Mouse (Mus musculus) MEL (cell line): ENCODE results near the gene Sp100.

ENCODE experiments used
- JUND ChIP-seq: IDR thresholded peaks from 2 replicates; pipeline ENCODE4 v1.6.1; 2011; ENCODE audit warnings: low read depth, mild to moderate bottlenecking, improper control_type of control experiment, low read length
- POLR2A ChIP-seq, 2 experiments: IDR thresholded peaks; 2 replicates each; pipeline ENCODE4 v1.6.1; 2011 to 2012; ENCODE audit warnings: low read length in 2 of 2, mild to moderate bottlenecking in 2 of 2, control low read depth in 1 of 2, improper control_type of control experiment in 1 of 2, low read depth in 1 of 2, moderate library complexity in 1 of 2; ENCODE audit not compliant: control insufficient read depth in 1 of 2, insufficient read depth in 1 of 2, poor library complexity in 1 of 2
- RCOR1 ChIP-seq: IDR thresholded peaks from 2 replicates; pipeline ENCODE4 v1.6.1; 2012; ENCODE audit warnings: low read depth, mild to moderate bottlenecking, inconsistent platforms, low read length, improper control_type of control experiment

DNA sequence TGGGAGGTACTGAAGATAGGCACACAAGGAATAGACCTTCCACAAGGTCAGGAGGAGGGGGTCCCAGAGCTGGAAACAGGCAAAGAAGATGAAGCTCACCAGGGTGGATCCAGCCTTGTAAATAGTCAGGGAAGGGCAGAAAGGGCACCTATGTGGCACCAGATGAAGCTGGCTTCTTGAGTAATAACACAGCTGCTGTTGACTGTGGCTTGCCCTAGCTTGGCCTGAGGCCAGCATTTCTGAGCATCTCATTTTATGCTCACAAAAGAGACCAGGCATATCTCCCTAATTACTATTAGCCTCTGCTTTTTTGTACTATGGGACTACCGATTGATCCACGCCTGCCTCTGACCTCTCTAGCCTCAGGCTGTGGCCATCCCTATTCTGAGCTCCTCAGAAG, 100.0 kb downstream of the Sp100 start:
- TF ChIP-seq JUND, result no peak
- TF ChIP-seq RCOR1, result no peak
- TF ChIP-seq POLR2A (IDR thresholded peaks at IDR 0.05; ENCODE audit: control insufficient read depth in 1 of 2, insufficient read depth in 1 of 2, low read depth in 1 of 2, low read length in 2 of 2, poor library complexity in 1 of 2), result no peak
